Mouse (Mus musculus) liver, embryonic 14.5 days (tissue): ENCODE measurements at regions not wholly inside any gene's neighbourhood (a gene's known extent, or its start where the extent isn't known, plus 50 kb on each side); places are given as distances from the start of the nearest gene placed in this dataset.

Experiments used
- ATAC-seq: fragments of 200-750 bp; cut with Nextera tagmentation; 2 replicates; pipeline ENCODE4 v1.8.0; 2017; ENCODE audit warnings: moderate number of reproducible peaks, mild to moderate bottlenecking, moderate library complexity; ENCODE audit not compliant: insufficient read depth
- DNase-seq, 3 experiments: peaks; one replicate each; pipeline ENCODE4 v3.0.0-alpha.2; 2012 to 2013; ENCODE audit warnings: low read depth in 3 of 3, low spot score in 3 of 3
- H3K27ac ChIP-seq: fragments of 300-500 bp; sonication (generic); 2 replicates; pipeline ENCODE4 v1.5.1; 2014; ENCODE audit warnings: moderate library complexity, mild to moderate bottlenecking, control low read depth, inconsistent platforms
- H3K27me3 ChIP-seq: fragments of 300-500 bp; sonication (generic); 2 replicates; pipeline ENCODE4 v1.6.1; 2014; ENCODE audit warnings: mild to moderate bottlenecking, low read length, moderate library complexity; ENCODE audit not compliant: control insufficient read depth, insufficient read depth
- H3K36me3 ChIP-seq: fragments of 300-500 bp; sonication (generic); replicated peaks from 2 replicates; pipeline ENCODE4 v1.6.1; 2014; ENCODE audit warnings: low read depth; ENCODE audit not compliant: control insufficient read depth, insufficient read depth
- H3K4me1 ChIP-seq, 2 experiments: fragments of 200-500 bp in 1 of 2; fragments of 300-500 bp in 1 of 2; sonication (generic) in 1 of 2; replicated peaks; 2 replicates each; pipeline ENCODE4 v1.6.1; 2012 to 2014; ENCODE audit warnings: antibody characterized with exemption in 1 of 2, inconsistent platforms in 1 of 2, low read length in 1 of 2; ENCODE audit not compliant: control insufficient read depth in 2 of 2, insufficient read depth in 2 of 2
- H3K4me2 ChIP-seq: fragments of 300-500 bp; sonication (generic); 2 replicates; pipeline ENCODE4 v1.6.1; 2014; ENCODE audit warnings: low read depth, mild to moderate bottlenecking, control low read depth, moderate library complexity
- H3K4me3 ChIP-seq, 2 experiments: fragments of 200-500 bp in 1 of 2; fragments of 300-500 bp in 1 of 2; sonication (generic) in 1 of 2; 2 replicates each; pipeline ENCODE4 v1.5.1; 2012 to 2014; ENCODE audit warnings: low read depth in 2 of 2, low read length in 2 of 2, mild to moderate bottlenecking in 2 of 2, control low read depth in 1 of 2, inconsistent platforms in 1 of 2, moderate library complexity in 1 of 2; ENCODE audit not compliant: insufficient read depth in 1 of 2
- H3K9ac ChIP-seq: fragments of 300-500 bp; sonication (generic); replicated peaks from 2 replicates; pipeline ENCODE4 v1.6.1; 2014; ENCODE audit warnings: mild to moderate bottlenecking, control low read depth, moderate library complexity
- H3K9me3 ChIP-seq: fragments of 300-500 bp; sonication (generic); 2 replicates; pipeline ENCODE4 v1.6.1; 2016; ENCODE audit warnings: low read length, mixed read lengths; ENCODE audit not compliant: control insufficient read depth
- CTCF ChIP-seq: IDR thresholded peaks from 2 replicates; pipeline ENCODE4 v1.5.1; 2016; ENCODE audit warnings: antibody characterized with exemption, low read depth, control low read depth
- EP300 ChIP-seq: IDR thresholded peaks from 2 replicates; pipeline ENCODE4 v1.6.1; 2016; ENCODE audit warnings: antibody characterized with exemption, low read depth
- WGBS: fragments of 180-500 bp; shearing (Covaris S2); extraction: QIAGEN DNeasy Blood & Tissue Kit; methylation state at CpG from one replicate; pipeline ENCODE4 v1.1.7; 2014; ENCODE audit not compliant: insufficient replicate concordance; 5-methylcytosine and 5-hydroxymethylcytosine counted together

DNA sequence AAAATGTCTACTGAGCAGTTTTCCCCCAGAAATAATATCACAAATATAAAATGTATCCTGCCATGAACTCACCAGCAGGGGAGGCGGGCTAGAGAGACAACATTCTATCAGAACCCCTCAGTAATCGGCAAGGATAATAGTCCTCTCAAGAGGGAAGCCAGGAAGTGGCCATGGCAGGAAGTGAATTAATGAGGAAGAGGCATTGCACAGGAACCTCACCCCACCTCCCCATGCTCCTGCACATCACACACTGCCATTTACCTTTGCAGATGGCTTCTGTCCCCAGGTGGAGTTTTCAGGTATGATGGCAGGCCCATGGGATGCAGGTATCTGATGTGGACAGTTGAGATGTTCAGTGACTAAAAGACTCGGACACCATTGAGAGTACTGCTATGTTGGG, 185.9 kb upstream of the Tgfbr2 start:
- no peak overlapping the region for H3K4me3 ChIP-seq
- H3K27me3 ChIP-seq, result no peaks in the 10 kb centered on the region
- H3K27ac ChIP-seq, result no peak overlapping the region
- H3K4me2 ChIP-seq, result no peak overlapping the region
- 58% methylated on average over 3 of the region's 3 CpGs for WGBS
- H3K9me3 ChIP-seq, result no peaks in the 10 kb centered on the region
- ATAC-seq (no peak), DNase-seq (no peak)
- no peak overlapping the region for H3K9ac ChIP-seq
- H3K4me1 ChIP-seq, result no peaks in the 10 kb centered on the region; a peak in 2 of 4 replicates
- no peaks in the 10 kb centered on the region for H3K36me3 ChIP-seq
- TF ChIP-seq CTCF, result no peak

DNA sequence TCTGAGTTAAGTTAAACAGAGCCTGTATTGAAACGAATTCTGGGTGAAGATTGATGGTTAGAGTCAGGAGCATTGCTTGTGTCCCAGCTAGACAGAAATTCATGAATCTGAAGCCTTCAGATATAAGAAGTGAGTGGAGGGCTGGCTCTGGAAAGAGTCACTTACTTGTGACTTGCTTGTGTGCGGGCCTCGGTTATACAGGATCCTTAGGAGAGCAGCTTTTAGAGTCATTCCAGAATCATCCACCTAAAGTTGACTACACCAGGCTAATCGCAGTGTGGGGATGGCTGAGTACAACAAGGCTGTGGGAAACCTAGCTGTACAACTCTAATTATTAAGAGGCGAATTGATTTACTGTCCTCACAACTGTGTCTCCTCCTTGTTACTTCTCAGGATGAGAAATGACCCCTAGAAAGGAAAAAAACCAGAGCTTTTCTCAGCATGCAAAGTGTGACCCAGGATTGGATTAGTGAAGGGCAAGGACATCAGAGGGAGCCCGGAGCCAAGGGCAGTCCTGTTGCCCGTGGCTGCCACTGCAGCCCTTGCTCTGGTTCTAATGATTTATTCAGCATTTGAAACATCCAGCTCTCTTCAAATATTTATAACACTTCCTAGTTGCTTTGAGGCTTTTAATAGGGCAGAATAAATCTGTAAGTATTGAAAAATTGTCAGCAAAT, 179.0 kb upstream of the Tgfbr2 start:
- 61% methylated on average over 7 of the region's 7 CpGs for WGBS
- Histone ChIP-seq H3K9ac (no peak overlapping the region), H3K4me2 (no peak overlapping the region), H3K4me3 (no peak overlapping the region), H3K27me3 (no peaks in the 10 kb centered on the region), H3K4me1 (peaks cover 0 to 2% of the 10 kb centered on the region in 2 experiments; a peak in 2 of 4 replicates), H3K9me3 (no peaks in the 10 kb centered on the region), H3K36me3 (no peaks in the 10 kb centered on the region), H3K27ac (no peak overlapping the region)
- no peak for ATAC-seq
- TF ChIP-seq EP300 (no peak), CTCF (no peak)
- DNase-seq, result no peak

DNA sequence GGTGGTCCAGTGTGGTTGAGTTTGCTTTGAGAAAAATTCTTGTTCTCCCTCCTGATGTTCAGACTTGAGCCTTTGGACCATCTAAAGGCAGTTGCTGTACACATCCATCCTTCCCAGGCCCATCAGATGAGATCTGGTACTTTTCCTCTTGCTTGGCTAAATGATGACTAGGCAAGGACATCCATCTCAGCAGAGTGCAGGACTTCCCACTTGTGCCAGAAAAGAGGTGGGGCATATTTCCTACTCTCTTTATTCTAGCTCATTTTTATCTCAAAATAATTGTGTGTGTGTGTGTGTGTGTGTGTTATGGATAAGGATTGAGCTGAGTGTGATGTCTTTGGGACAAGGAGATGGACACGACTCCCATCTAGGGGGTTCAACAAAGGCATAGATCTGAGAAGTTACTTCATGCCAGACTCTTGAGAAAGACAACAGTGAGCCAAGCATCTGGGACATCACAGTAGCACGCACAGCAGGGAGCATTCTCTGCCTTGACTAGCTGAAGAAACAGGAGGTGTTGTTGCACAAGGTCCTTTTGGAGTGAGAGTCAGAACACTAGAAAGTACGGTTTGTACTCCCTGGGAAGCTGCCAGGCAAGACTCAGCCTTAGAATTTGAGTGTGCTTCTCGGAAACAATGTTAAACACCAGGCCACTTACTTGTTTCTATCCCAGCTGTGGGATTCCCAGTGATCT, 177.8 kb upstream of the Tgfbr2 start:
- no peak for TF ChIP-seq EP300
- no peak for TF ChIP-seq CTCF
- peaks cover 0 to 2% of the 10 kb centered on the region in 2 experiments; a peak in 2 of 4 replicates for H3K4me1 ChIP-seq
- no peak overlapping the region for H3K4me2 ChIP-seq
- no peaks in the 10 kb centered on the region for H3K36me3 ChIP-seq
- 56% methylated on average over 4 of the region's 4 CpGs for WGBS
- DNase-seq (no peak), ATAC-seq (no peak)
- no peak overlapping the region for H3K27ac ChIP-seq
- no peak overlapping the region for H3K4me3 ChIP-seq
- H3K27me3 ChIP-seq, result no peaks in the 10 kb centered on the region
- H3K9me3 ChIP-seq, result no peaks in the 10 kb centered on the region
- H3K9ac ChIP-seq, result no peak overlapping the region

DNA sequence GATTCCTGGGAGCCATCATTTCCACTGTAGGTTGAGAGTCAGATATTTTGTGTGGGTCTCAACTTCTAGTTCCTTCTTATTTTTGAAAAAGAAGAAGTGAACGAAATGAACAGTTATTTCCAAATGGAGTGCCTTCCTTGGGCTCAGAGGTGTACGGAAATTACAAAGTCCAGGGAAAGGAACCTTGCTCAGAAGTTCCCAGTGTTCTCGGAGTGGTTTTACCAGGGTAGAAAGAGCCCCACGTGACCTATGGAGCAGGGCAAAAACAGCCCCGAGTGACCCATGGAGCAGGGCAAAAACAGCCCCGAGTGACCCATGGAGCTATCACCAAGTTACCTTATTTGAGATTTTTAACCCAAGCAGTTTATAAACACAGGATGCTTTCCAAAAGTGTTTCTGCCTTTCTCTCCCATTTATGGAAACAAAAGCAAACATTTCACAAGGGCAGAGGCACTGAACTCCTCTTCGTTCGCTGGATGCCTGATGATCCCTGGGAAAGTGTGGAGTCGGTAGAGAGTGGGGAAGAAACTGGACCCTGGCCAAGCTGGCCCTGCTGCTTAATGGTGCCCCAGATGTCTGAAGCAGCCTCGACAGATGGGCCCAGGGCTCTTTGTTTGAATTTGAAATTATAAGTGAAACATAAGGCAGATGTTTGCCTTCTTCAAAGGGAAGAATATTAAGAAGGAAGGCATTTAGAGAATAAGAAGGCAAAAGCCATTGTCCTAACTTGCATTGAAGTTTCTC, 175.8 kb upstream of the Tgfbr2 start:
- DNase-seq (no peak), ATAC-seq (no peak)
- Histone ChIP-seq H3K9ac (no peak overlapping the region), H3K4me2 (no peak overlapping the region), H3K4me1 (peaks cover 0 to 2% of the 10 kb centered on the region in 2 experiments; a peak in 2 of 4 replicates), H3K27me3 (no peaks in the 10 kb centered on the region), H3K27ac (no peak overlapping the region), H3K36me3 (no peaks in the 10 kb centered on the region), H3K9me3 (no peaks in the 10 kb centered on the region), H3K4me3 (no peak overlapping the region)
- WGBS, result 49% methylated on average over 10 of the region's 10 CpGs
- TF ChIP-seq CTCF (no peak), EP300 (no peak)

DNA sequence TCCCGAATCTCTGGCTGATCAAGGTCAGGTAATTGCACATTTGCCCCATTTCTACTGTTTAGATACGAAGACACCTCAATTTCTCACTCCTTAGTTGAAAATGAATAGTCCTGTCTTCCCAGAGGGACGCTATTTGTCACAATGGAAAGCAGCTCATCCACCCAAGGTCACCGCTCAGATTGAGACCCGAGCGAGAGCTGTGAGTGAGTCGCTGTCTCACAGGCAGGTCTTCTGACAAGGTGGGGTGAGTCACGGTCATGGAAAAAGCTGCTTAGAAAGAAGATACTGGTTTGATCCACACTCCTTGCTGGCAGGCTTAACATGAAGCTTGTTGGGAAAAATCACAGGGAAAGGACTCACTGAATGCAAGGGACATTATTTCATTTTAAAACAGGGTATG, 171.9 kb upstream of the Tgfbr2 start:
- DNase-seq, result no peak
- no peak for ATAC-seq
- Histone ChIP-seq H3K4me2 (no peak overlapping the region), H3K9ac (no peak overlapping the region), H3K9me3 (no peaks in the 10 kb centered on the region), H3K4me1 (peaks cover 0 to 5% of the 10 kb centered on the region in 2 experiments; a peak in 2 of 4 replicates), H3K36me3 (no peaks in the 10 kb centered on the region), H3K4me3 (no peak overlapping the region), H3K27me3 (no peaks in the 10 kb centered on the region), H3K27ac (no peak overlapping the region)
- WGBS, result 76% methylated on average over 8 of the region's 8 CpGs
- TF ChIP-seq EP300 (no peak), CTCF (no peak)
